8 mouse cellular contexts compared by ENCODE assay signal in the genomic region with DNA sequence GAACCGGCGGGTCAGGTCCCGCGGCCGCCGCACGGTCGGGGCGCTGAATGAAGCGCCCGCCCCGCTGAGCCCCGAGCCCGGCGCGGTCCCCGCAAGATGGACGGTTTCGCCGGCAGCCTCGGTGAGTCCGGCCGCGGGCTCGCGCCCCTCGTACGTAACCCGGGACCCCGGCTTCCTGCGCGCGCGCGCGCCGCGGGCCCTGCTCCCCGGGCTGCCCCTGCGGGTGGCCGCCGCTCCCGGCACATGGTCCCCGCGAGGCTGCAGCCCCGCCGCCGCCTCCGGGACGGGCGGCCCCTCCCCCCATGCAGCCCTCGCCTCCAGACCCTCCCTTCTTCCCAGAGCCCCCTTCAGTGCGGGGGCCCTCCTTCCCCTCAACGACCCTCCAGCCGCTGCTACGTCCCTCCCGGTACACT. TPM values are rescaled to one million over a fixed set of nuclear protein-coding genes. Genes with fewer than 3 reads are reported as not detected.
A peak's percentile ranks its signal among the peaks of the same experiment; 100 is the strongest.
DNase-seq lines count a peak whose midpoint lies in the region; ATAC-seq and TF ChIP-seq lines count a peak whose summit lies in the region.

No protein-coding gene starts in this region.

- H3K4me2 ChIP-seq in embryonic facial prominence, embryonic 11.5 days (ENCODE audit: low read depth, low read length), result peak overlapping the region; percentile 61
- peak overlapping the region; percentile 62 for H3K4me2 ChIP-seq in intestine, embryonic 15.5 days (replicated peaks)
- H3K4me2 ChIP-seq in midbrain, embryonic 15.5 days, result peak overlapping the region; percentile 57

- no peak for TF ChIP-seq POLR2A in heart, adult 2 months (IDR thresholded peaks at IDR 0.05; ENCODE audit: insufficient read depth, low read depth, low read length)

- H3K27ac ChIP-seq in heart, adult 2 months, result peak overlapping the region; percentile 74
- H3K27ac ChIP-seq in embryonic facial prominence, embryonic 11.5 days (replicated peaks; ENCODE audit: low read depth, low read length), result peak overlapping the region; percentile 87
- H3K27ac ChIP-seq in intestine, embryonic 15.5 days, result peak overlapping the region; percentile 90
- peak overlapping the region; percentile 90 for H3K27ac ChIP-seq in midbrain, embryonic 15.5 days

- TF ChIP-seq CTCF in heart, adult 2 months (IDR thresholded peaks at IDR 0.05), result no peak

- no peaks in the 10 kb centered on the region for H3K36me3 ChIP-seq in heart, adult 2 months (ENCODE audit: control insufficient read depth, insufficient read depth, low read length)
- H3K36me3 ChIP-seq in embryonic facial prominence, embryonic 11.5 days (replicated peaks; ENCODE audit: control insufficient read depth, insufficient read depth, low read depth, low read length), result no peaks in the 10 kb centered on the region
- H3K36me3 ChIP-seq in intestine, embryonic 15.5 days, result no peaks in the 10 kb centered on the region
- no peaks in the 10 kb centered on the region for H3K36me3 ChIP-seq in midbrain, embryonic 15.5 days (replicated peaks)

- H3K9ac ChIP-seq in heart, adult 2 months (ENCODE audit: low read depth, low read length), result peak overlapping the region; percentile 76
- H3K9ac ChIP-seq in embryonic facial prominence, embryonic 11.5 days (replicated peaks; ENCODE audit: low read length), result peak overlapping the region; percentile 92
- H3K9ac ChIP-seq in intestine, embryonic 15.5 days, result peak overlapping the region; percentile 92
- peak overlapping the region; percentile 74 for H3K9ac ChIP-seq in midbrain, embryonic 15.5 days

- H3K9me3 ChIP-seq in embryonic facial prominence, embryonic 11.5 days (replicated peaks; ENCODE audit: control insufficient read depth, low read length), result no peaks in the 10 kb centered on the region
- no peaks in the 10 kb centered on the region for H3K9me3 ChIP-seq in intestine, embryonic 15.5 days
- no peaks in the 10 kb centered on the region for H3K9me3 ChIP-seq in midbrain, embryonic 15.5 days

- H3K4me1 ChIP-seq in heart, adult 2 months (ENCODE audit: control insufficient read depth, insufficient read depth, low read length), result no peaks in the 10 kb centered on the region; the same call in none of the 2 replicates
- H3K4me1 ChIP-seq in embryonic facial prominence, embryonic 11.5 days (ENCODE audit: control insufficient read depth, insufficient read depth, low read length), result no peaks in the 10 kb centered on the region; the same call in 1 of the 2 replicates
- H3K4me1 ChIP-seq in intestine, embryonic 15.5 days (replicated peaks), result peaks cover 13% of the 10 kb centered on the region
- peaks cover 17% of the 10 kb centered on the region for H3K4me1 ChIP-seq in midbrain, embryonic 15.5 days

- H3K4me3 ChIP-seq in heart, adult 2 months, result peak overlapping the region; percentile 78
- peak overlapping the region; percentile 96 for H3K4me3 ChIP-seq in embryonic facial prominence, embryonic 11.5 days (ENCODE audit: low read depth, low read length)
- peak overlapping the region; percentile 91 for H3K4me3 ChIP-seq in intestine, embryonic 15.5 days (replicated peaks)
- peak overlapping the region; percentile 91 for H3K4me3 ChIP-seq in midbrain, embryonic 15.5 days

- intact Hi-C loops in heart, adult 2 months (cut with DNase I), result loop anchor here (2.0 to 5.0 kb wide), 3 partner anchors 28 to 164 kb away; no protein-coding TSS in a partner anchor
- intact Hi-C loops in heart, postnatal 10 days (cut with DNase I), result loop anchor here (2.0 to 10.0 kb wide), 3 partner anchors 74 to 504 kb away; no protein-coding TSS in a partner anchor

- DNase-seq in heart, adult 2 months, result no peak
- DNase-seq in heart, postnatal 10 days, result no peak
- peak; percentile 20 for DNase-seq in ES-CJ7 (ENCODE audit: low read depth, low spot score)
- peak; percentile 33 for DNase-seq in embryonic facial prominence, embryonic 11.5 days (ENCODE audit: low spot score)
- DNase-seq in ovary, postnatal 10 days (ENCODE audit: low spot score), result no peak
- DNase-seq in kidney, postnatal 10 days, result no peak

- H3K27me3 ChIP-seq in heart, adult 2 months (ENCODE audit: control insufficient read depth, insufficient read depth, low read length), result no peaks in the 10 kb centered on the region
- no peaks in the 10 kb centered on the region for H3K27me3 ChIP-seq in embryonic facial prominence, embryonic 11.5 days (ENCODE audit: control insufficient read depth, insufficient read depth, low read length)
- no peaks in the 10 kb centered on the region for H3K27me3 ChIP-seq in intestine, embryonic 15.5 days (replicated peaks)
- no peaks in the 10 kb centered on the region for H3K27me3 ChIP-seq in midbrain, embryonic 15.5 days (replicated peaks)

- under 1% methylated on average over 51 of the region's 57 CpGs for WGBS in heart, adult 2 months
- WGBS in embryonic facial prominence, embryonic 11.5 days, result under 1% methylated on average over 47 of the region's 57 CpGs
- 0% methylated on average over 26 of the region's 57 CpGs for WGBS in intestine, embryonic 15.5 days
- under 1% methylated on average over 48 of the region's 57 CpGs for WGBS in midbrain, embryonic 15.5 days

- ATAC-seq in embryonic facial prominence, embryonic 11.5 days (replicated peaks; ENCODE audit: insufficient number of reproducible peaks, low FRiP score, low TSS enrichment, low read depth), result peak; percentile 56
- peak; percentile 71 for ATAC-seq in intestine, embryonic 15.5 days
- ATAC-seq in midbrain, embryonic 15.5 days (replicated peaks), result peak; percentile 85

- no peak for TF ChIP-seq EP300 in heart, adult 2 months (IDR thresholded peaks at IDR 0.05; ENCODE audit: insufficient read depth, low read depth, low read length)

- no peaks in the 10 kb centered on the region; the same call in 1 of the 2 replicates for H3K79me2 ChIP-seq in heart, adult 2 months (replicated peaks; ENCODE audit: control insufficient read depth, insufficient read depth, low read length)

RNA-seq across cellular contexts. Expression of a gene that starts 0.4 kb away (rescaled TPM):
- total RNA-seq in heart, adult 2 months (2021), result 1 to 10 TPM; 3.8 to 4.5 TPM
- 3.0 and 5.1 TPM in 2 replicates for polyA plus RNA-seq in heart, adult 2 months (2012; rRNA removed)
- total RNA-seq in heart, postnatal 10 days (2021), result 10 to 100 TPM; 10.5 to 12.9 TPM
- polyA plus RNA-seq in embryonic facial prominence, embryonic 11.5 days (2014; fragmentation: Nextera tagmentation; extraction: Ambion mirVana), result 65.6 and 65.7 TPM in 2 replicates
- polyA plus RNA-seq in intestine, embryonic 15.5 days (2015; fragmentation: Nextera tagmentation; extraction: Ambion mirVana), result 34.5 and 37.0 TPM in 2 replicates
- 34.0 and 35.2 TPM in 2 replicates for polyA plus RNA-seq in midbrain, embryonic 15.5 days (2015; fragmentation: Nextera tagmentation; extraction: Ambion mirVana)

Comparison
In these comparisons a context has a peak if more than half of its experiments do, and no peak if none do; other contexts are left out.
1. DNase-seq: peak in ES-CJ7 (single experiment) and embryonic facial prominence, embryonic 11.5 days (single experiment); none in heart, adult 2 months (0 of 2), heart, postnatal 10 days (0 of 2), ovary, postnatal 10 days (single experiment) and kidney, postnatal 10 days (single experiment).
2. Peak in every context shown above with its lines, with median percentiles within 50 percentile points of each other: H3K27ac ChIP-seq, H3K4me3 ChIP-seq, H3K9ac ChIP-seq, ATAC-seq and H3K4me2 ChIP-seq.